Mouse (Mus musculus) layer of hippocampus, postnatal 25 days (tissue): ENCODE measurements around the gene Hcn1. TPM values are rescaled to one million over a fixed set of nuclear protein-coding genes. Genes with fewer than 3 reads are reported as not detected.

Source experiments
- DNase-seq, 2 experiments: peaks; one replicate each; pipeline ENCODE4 v3.0.0; 2022; ENCODE audit warnings: mixed read lengths in 2 of 2, low spot score in 1 of 2; ENCODE audit errors: extremely low spot score in 1 of 2
- total RNA-seq, 2 experiments: library from RNA; stranded (reverse); gene quantifications; 2 replicates each; pipeline ENCODE4 v1.2.3; 2021

Gene Hcn1
- total RNA-seq, 2 experiments from 2014 or later, result 36.3 to 44.9 TPM

DNA sequence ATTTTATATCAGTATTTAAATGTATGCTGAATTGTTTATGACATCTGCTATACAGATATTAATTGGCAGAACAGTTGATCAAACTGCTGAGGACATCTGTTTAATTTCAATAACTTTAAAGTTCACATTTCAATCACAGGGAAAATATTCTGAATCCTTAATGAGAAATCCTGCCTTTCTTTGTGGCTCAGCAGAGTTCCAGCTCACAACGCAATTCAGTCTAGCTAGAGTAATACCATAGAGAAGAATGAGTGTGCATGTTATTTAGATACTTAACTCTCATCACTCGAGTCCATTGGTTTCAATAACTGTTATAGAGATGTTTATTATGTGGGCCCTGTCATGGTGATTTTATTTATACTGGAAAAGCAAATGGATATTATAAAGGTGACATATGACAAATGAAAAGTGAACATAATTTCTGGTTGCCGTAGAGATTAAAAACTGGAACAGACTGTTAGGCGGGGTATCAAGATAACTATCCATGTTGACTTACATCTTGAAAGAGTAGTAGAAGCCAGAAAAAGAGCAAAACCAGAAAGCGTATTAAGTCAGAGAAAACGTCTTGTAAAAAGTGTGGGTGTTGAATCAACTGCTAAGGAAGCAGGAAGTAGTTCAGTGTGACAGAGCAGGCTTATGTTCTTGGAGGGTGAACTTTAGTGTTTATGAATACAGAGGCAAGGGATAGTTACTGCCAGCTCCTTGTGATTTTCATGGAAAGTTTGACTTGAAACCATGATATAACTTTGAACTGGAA lies 250.0 kb downstream of the Hcn1 start:
- DNase-seq, result no peak

DNA sequence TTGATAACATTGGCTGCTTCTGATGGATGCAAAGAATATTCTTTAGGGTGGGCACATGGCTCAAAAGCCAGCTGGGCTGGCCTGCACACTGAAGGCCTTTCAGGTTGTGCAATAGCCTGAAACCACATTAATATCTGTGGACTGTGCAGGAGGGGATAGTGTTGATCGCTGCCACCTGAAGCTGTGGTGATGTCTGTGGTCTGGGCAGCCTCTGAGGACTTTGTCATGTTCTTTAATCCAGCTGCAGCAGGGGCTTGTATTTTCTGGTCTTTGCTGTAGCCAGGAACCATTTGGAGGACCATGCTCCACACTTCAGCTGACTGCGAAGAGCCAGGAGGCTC lies 250.6 kb downstream of the Hcn1 start:
- DNase-seq, result no peak

DNA sequence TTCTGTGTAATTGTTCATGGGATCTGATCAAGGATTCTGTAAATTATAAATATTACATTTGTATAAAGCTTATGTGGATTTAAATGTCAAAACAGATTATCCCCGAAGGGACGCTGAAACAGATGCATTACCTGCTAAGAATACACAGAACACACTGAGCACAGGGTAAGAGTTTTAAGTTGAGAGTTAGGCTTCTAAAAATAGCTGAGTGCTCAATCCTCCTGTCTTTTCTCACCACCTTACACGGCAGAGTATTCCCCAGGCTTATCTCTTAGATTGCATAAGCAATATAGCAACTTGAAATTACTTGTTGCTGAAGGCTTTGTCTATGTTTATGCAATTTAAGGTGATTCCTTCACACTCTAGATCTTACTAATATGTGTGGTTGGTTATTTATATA lies 256.3 kb downstream of the Hcn1 start:
- DNase-seq, result no peak

DNA sequence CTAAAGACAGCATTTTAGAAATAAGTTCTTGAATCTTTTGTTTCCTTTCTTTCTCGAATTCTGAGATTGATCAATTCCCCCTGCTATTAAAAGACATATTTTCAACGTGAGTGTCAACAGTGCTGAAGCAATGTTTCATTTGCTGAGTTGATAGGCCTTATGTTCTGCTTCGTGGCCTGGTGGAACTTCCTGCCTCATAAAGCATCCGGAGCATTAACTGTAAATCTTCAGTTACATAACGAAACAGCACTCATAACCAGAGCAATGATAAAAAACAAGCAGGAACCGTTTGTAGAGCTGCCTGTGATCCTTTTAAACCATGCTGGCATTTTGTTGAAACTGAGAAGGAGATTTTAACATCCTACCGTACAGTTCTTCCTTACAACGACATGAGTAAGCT lies 275.7 kb downstream of the Hcn1 start:
- no peak for DNase-seq

DNA sequence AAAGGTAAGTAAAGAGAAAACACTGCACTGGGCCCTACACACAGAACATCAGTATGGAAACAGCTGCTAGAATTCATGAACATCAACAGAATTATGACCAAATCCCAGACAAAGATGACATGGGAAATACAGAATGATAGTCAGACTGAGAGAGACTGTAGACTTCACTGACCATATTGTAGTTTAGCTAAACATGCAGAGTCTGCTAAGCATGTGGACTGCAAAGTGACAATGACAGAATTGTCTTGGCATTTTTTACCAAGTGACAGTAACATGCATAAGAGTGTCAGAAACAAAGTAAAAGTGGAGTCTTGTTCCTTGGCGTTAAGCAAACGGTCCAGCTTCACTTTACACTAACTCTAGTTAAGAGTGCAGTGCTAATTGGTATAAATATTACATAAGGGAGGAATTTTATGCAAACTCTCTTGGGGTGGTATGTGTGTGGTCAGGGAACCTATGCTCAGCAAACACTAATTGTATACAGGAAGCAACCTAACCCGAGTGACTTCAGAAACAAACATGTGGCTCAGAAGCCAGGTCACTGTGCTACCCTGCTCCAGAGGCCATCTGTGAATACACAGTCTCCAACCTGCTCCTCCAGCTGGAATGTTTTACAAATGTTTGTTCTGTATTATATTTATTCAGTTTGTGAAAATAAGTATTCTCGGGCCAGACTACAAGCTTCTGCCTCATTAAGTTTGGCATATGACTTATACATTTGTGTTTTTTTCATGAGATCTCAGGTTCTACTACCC lies 278.5 kb downstream of the Hcn1 start:
- DNase-seq, result no peak

DNA sequence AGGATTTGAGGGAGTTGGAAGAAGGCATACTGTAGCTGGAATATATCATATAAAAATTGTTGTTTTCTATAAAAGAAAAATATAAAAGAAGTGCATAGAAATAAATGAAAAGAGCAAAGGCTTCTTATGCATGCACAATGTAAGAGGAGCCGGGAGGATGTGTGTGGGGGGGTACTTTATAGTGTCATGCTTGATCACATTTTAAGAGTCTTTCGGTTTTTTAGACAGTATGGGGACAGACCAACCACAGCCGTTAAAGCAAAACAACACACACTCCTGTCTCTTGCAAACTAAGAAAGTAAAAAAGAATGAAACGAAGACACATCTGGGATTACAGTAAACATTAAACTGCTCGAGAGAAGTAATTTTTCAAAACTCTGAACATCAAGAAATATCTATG lies 290.0 kb downstream of the Hcn1 start:
- no peak for DNase-seq

DNA sequence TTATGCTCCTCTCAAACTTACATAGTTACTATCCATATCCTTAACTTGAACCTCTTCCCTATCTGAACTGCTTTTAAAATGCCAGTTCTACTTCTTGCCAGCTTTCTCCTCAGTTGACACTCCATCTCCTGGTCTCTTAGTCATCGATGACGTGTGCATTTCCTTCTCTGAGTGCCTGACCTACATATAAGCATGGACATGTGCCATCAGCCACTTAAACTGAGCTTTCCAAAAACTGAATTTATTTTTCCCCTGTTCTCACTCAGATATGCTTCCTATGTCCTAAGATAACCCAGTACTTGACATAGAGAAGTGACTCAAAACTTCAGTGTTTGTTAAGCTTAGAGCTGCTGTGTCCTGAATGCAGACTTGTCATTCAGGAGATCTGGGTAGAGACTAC lies 295.9 kb downstream of the Hcn1 start:
- no peak for DNase-seq

DNA sequence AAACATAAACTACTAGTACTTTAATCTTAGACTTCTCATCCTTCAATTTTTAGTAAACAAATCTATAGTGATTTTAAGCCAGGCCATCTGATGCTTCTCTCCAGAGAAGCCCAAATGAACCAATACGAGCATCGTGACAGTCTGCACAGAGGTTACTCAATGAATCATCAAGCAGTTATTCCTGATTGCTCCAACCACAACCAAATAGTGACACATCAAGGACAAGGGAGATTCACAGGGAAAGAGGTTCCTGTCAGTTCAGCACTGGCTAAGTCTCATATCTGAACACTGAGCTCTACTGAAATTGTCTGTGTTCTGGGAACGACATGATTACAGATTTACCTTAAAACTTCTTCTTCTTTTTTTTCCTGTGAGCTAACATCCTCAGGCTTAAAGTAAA lies 305.7 kb downstream of the Hcn1 start:
- no peak for DNase-seq

DNA sequence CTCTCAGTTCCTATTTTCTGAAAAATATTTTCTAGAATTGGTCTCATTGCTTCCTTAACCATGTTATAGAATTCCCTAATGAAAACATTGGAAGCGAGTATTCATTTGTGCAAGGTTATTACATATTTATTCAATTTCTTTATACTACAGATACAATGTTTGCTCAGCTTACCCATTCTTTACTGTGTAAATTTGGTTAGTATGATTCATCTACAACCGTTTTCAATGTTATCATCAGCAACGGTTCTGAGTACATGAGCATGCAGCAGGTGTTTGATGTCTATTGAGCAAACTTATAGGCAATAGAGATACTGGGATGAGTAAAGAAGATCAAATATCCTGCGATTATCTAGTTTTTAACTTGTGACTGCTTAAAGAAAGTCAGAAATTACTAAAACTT lies 327.6 kb downstream of the Hcn1 start:
- no peak for DNase-seq

DNA sequence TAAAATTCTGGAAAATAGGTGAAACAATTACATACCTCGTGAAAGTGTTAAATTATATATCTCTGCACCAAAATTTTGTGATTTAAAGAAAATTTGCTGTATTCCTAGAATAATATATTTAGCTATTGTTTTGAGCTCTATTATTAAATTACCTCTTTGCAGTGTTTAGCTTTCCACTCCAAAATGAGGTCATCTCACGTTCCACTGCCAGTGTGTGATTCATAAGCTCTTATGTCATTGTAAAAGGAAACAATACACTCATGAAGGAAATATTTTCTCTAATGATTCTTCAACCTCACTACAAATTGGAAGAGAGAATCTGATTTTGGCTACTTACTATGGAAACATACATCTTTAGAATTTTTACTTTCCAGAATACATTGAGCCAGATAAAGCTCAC lies 329.6 kb downstream of the Hcn1 start:
- DNase-seq, result no peak

DNA sequence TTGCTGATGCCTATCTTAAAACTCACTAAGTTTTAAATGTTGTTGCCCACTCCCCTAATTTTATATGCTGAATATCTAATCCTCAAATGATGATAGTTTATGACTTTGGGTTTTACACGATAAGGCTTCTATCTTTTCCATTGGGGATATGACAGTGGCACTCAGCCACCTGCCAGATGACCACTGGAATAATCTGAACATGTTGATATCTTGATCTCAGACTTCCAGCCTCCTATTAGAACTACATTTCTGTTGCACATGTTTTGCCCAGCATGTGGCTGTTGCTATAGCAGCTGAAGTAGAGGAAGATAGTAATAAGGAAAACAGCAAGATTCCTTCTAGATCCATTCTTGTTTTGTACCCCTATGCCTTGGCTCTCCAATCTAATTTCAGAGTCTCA lies 336.6 kb downstream of the Hcn1 start:
- no peak for DNase-seq

DNA sequence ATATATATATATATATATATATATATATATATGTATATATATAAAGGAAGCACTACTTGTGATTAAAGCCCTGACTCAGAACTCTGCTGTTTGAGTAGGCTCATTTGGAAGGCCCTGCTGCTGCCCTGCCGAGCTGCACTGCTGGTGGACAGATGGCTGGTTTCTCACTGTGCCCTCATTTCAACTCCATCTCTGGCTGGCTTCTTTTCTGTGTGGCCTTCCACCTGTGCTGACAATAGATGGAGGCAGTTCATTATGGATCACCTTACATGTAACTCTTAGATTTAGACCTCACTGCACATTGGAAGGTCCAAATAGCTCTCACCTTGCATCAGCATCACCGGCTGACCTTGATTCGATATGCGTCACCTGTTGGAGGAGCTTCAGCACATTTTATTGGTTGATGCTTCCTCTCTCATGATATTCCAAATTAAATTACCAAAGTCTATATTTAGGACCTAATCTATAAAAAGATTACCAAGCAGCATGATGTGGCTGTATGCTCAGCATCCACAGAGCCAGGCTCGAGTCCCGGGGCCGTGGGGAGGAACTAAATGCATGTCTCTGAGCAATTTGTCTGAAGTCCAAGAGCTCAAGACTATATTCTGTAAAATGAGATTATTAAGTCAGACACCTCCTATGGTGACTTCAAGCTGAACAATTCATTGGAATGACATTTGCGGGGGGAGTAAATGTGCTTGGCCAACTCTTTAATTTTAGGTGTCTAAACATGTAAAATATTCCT lies 338.6 kb downstream of the Hcn1 start:
- DNase-seq, result no peak

DNA sequence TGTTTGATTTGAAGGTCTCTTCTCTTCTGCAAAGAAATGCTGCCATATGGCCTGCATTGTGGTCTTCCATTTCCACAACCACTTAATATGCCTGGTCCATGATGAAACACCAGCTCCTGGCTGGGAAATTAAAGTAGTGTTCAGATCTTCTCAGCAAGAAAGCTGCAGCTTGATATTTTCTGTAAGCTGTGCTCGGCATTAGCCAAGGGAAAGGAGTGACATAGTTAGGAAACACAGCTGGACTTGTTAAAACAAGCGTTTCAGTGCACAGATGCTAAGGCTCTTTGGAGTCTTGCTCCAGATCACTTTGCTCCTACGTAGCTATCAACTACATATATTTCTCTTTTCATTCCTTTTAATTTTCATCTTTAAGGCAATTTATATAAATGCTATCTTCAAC lies 344.7 kb downstream of the Hcn1 start:
- DNase-seq, result no peak

DNA sequence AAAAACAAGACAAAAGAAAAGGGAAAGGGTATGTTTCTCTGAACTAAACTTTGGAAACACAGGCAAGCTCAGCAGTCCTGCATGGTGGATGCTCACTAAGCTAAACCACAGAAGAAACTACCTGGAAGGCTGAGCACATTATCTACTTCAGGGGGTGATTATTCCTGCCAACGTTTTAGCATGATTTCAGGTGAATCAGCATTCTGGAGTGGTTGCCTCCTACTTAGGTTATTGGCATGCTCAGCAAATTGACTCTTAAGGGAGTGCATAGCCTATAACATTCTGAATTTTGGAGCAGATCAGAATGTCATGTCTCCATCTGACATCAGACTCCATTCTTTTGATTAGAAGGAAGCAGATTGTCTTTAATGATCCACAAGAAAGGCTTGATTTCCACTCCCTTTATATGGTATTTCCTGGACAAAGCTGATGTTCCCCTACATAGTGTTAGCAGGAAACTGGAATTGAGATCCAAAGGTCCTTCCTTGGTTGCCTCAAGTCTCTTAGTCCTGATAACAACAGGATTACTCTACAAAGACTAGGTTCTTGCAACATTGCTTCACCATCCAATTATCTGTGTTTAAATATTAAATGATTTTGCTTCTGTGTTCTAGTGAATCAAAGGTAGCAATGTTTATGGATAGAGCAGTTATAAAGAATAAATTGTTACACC lies 345.7 kb downstream of the Hcn1 start:
- no peak for DNase-seq

DNA sequence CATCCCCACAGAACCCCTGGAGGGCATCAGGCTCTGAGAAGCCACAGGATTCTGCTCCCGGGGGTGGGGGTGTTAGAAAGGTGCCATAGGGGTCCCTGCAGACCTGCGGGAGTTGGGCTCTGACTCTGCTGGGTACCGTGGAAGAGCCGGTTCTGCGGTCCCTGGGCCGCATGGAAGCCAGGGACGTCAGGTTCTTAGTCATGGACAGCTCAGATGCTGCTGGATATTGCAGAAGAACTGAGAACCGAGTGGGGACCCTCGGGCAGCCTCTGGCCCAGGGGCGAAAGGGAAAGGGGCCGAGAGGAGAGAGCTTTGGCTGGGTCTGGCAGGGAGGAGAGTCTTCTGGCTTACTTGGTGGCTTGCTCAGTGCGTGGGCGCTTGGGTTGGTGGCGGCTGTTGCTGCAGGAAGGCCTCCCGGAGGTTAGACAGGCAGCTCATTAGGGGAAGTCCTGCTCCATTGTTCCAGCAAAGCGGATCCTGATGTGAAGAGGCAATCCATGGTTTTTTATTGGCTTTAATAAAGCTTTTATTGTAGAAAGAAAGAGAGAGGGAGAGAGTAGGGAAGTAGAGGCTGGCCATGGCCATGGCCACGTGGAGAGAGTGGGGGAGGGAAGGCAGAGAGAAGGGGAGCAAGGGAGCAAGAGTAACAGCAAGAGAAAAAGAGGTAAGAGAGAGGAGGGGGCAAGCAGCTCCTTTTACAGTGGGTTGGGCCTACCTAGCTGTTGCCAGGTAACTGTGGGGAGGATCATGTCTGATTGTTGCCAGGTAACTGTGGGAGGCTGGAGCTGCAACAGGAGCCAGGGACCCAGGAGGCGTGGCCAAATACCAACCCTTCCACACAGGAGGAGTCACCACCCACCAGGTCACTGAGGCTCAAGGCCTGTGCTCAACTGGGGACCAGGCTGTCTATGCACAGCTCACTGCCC lies 356.6 kb downstream of the Hcn1 start:
- DNase-seq, result no peak

DNA sequence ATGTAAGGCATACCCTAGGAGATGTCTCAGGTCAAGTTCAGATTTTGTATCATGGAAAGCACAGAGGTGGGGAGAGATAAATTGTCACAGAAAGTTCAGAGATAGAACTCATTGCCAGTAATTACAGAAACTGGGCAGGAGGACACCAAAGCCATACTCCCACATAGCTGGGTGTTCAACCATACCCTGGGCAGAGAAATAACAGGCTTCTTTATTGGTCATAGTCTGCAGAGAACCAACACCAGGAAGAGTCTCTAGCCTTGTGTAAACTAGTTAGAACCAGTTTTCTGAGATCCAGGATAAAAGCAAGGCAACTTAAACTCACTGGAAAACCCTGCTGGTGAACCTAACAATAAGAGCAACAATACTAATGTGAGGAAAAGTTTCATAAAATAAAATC lies 362.5 kb downstream of the Hcn1 start:
- DNase-seq, result no peak

DNA sequence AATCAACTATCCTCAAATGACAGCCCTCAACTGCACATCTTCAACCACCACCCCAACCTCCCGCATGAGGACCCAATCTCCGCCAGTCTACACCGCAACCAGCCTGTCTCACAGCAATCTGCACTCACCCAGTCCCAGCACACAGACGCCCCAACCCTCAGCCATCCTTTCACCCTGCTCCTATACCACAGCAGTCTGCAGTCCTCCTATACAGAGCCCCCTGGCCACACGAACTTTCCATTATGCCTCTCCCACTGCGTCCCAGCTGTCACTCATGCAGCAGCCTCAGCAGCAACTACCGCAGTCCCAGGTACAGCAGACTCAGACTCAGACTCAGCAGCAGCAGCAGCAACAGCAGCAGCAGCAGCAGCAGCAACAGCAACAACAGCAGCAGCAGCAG lies 373.3 kb downstream of the Hcn1 start:
- DNase-seq, result no peak

DNA sequence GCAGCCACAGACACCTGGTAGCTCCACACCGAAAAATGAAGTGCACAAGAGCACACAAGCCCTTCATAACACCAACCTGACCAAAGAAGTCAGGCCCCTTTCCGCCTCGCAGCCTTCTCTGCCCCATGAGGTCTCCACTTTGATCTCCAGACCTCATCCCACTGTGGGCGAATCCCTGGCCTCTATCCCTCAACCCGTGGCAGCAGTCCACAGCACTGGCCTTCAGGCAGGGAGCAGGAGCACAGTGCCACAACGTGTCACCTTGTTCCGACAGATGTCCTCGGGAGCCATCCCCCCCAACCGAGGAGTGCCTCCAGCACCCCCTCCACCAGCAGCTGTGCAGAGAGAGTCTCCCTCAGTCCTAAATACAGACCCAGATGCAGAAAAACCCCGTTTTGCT lies 373.7 kb downstream of the Hcn1 start:
- no peak for DNase-seq

DNA sequence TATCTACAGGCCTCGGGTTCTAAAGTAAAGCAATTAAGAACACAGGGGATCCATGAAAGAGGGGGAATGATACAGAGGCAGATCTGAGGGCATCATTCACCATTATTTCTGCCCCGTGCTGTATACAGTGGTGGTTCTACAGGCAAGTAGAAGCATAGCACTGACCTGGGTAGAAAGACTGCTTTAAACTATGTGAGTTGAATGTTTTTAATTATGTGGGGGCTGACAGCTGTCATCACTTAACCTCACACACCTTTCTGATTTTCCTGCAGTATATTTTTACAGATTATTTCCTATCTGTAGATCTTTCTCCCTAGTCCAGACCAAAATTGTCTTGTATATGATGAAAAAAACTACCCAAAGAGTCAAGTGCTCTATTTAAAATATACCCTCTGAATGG lies 382.2 kb downstream of the Hcn1 start:
- no peak for DNase-seq
